Mouse (Mus musculus): ENCODE results near the gene Asic2.
"Not testable (repeated sequence)": the region's sequence is repeated elsewhere in the genome, so short reads cannot be mapped to it uniquely, and the experiment has no call there.

Asic2 gene

GRCm38 (mm10) chr11:81454111-81454510 is 514.1 kb downstream of the Asic2 start:
- no peak for DNase-seq (ENCODE audit: low spot score)

- DNase-seq (ENCODE audit: low spot score), result no peak
These were observed 519.0 kb downstream of the Asic2 start for GRCm38 (mm10) chr11:81449271-81449705.

DNA sequence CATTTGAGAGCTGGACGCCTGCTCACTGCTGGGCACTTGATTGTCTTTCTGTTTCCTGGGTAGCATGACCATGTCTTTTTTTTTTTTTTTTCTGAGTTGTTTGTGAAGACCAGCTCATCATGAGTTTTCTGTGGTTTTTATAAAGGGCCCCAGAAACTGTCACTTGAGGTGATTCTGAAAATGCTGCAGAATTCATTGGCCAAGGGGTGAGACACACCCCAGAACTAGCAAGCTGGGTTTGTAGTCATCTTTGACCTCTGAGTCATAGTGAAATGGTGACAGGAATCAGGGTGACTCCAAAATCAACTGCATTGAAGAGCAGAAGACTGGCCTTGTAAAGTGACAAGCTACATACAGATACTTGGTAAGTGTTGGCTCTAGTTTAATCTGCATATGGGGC is 521.9 kb downstream of the Asic2 start:
- DNase-seq (ENCODE audit: low spot score), result no peak

DNA sequence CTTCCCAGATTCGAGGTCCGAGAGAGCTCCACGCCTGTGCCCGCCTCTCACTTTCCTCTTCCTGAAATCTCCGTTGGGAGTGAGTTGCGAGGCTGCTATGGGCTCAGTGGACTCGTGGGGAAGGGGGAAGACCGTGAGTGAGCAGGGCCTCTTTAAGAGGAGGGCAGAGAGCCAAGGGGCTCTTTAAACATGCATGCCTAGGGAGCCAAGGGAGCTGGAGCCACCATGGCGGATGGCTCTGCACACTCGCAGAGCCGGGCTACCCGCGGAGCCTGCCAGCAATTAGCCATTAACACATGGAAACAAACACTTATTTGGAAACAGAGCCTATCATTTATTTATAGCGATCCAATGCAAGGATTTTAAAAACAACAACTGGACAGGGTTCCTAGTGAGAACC is 541.4 kb downstream of the Asic2 start:
- DNase-seq (ENCODE audit: low spot score), result no peak

DNA sequence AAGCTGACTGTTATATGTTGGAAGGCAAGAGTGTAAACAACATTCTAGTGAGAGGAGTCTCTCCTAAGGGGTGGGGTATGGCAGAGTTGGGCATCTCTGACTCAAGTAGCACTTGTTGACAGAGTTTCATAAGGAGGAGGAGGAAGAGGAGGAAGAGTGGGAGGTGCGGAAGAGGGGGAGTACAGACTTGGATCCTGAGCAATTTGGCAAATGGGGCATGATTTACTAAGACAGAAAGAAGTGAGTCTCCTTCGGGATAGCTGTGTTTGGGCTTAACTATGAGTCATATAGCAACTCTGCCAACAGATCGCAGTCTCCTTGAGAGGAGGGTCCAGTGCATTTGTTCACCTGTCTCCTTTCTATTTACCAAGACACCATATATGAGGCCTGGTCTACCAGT is 549.1 kb downstream of the Asic2 start:
- peak; percentile 12 for DNase-seq (ENCODE audit: low spot score)

DNA sequence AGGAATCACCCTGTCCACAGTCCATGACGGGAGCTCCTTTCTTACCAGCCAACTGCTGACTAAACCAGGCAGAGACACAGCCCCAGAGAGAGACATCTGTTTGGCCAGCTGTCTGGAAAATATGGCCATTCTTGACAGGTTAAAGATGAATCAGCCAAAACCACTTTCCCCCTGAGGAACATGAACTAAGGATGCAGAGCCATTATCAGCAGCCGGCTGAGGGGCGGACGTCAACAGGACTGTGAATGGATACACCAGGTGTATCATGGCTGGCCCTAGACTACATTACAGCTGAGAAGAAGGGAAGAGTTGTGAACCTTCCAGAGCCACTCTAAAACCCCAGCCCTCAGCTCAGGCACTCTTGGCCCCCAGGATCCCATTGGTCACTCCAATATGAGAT is 550.2 kb downstream of the Asic2 start:
- no peak for DNase-seq (ENCODE audit: low spot score)

GRCm38 (mm10) chr11:81416319-81416718 is 551.9 kb downstream of the Asic2 start:
- DNase-seq (ENCODE audit: low spot score), result no peak

DNA sequence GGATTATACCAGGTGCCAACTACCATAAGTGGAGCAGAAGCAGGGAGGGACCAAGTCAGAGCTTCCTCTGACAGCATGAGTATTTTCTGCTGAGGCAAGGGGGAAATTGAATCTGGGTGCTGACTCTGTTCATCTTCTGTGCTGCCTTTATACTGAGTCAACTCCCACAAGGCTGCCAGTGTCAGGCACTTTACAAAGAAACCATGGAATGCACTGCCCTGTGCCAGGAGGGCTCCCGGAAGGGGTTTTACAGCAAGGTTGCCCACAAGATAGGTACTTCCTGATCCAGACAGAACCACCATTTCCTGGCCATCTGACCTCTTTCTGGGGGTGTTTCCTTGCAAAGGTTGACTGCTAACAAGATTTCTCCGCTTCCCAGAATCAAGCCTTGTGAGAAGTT is 553.7 kb downstream of the Asic2 start:
- DNase-seq (ENCODE audit: low spot score), result no peak

- no peak for DNase-seq (ENCODE audit: low spot score)
These were observed 557.0 kb downstream of the Asic2 start for GRCm38 (mm10) chr11:81411251-81411650.

- DNase-seq (ENCODE audit: low spot score), result no peak
These were observed 562.3 kb downstream of the Asic2 start for GRCm38 (mm10) chr11:81405951-81406350.

- no peak for DNase-seq (ENCODE audit: low spot score)
These were observed 566.0 kb downstream of the Asic2 start for GRCm38 (mm10) chr11:81402263-81402662.

- DNase-seq (ENCODE audit: low spot score), result no peak
These were observed 575.4 kb downstream of the Asic2 start for GRCm38 (mm10) chr11:81392855-81393254.

- no peak for DNase-seq (ENCODE audit: low spot score)
These were observed 582.1 kb downstream of the Asic2 start for GRCm38 (mm10) chr11:81386185-81386584.

DNA sequence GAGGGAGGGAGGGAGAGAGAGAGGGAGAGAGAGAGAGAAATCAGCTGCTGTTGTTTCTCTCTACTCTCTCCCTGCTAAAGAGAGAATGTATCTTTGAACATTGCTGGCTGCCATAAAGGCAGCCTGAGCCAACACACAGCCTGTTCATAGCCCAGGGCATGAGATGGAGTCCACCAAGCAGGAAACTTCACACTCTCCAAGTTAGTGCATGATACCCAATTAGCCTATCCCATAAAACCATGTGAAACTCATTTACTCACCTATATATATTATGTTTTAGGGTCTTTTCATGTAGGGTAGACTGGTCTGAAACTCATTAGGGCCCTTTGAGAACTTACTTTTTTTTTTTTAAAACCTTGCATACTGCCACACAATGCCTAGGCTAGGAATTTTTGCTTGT is 582.7 kb downstream of the Asic2 start:
- DNase-seq (ENCODE audit: low spot score), result no peak

GRCm38 (mm10) chr11:81374841-81375240 is 593.4 kb downstream of the Asic2 start:
- no peak for DNase-seq (ENCODE audit: low spot score)

DNA sequence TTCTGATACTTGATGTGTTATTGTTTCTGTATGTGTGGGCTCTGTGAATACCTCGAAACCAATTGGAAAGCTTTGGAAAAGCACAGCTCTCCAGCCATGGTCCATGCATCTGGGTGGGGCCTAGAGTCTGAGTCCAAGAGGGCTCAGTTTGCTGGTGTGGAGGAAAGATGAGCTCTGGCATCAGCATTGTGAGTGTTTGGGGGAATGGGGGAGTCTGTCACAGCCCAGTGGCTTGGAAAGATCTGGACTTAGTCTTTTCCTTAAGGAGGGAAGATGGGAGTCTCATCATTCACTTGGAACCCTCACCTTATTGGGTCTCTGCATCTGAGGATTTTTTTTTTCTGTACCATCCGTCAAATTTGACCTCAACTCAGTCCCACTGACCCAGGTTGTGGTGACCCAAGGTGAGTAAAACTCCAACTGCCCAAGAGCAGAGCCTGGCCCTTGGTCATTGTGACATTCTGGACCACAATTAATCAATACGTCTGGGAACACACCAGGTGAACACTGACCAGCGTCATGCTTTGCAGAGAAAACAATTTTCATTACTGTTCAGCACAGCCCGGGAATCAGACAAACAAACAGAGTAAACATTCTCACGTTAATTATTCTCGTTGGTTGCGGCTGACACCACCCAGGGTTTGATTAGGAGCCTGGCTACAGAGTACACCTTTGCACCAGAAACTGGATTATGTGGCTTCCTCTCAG is 594.1 kb downstream of the Asic2 start:
- DNase-seq (ENCODE audit: low spot score), result peak; percentile 28

GRCm38 (mm10) chr11:81371545-81371944 is 596.7 kb downstream of the Asic2 start:
- no peak for DNase-seq (ENCODE audit: low spot score)

DNA sequence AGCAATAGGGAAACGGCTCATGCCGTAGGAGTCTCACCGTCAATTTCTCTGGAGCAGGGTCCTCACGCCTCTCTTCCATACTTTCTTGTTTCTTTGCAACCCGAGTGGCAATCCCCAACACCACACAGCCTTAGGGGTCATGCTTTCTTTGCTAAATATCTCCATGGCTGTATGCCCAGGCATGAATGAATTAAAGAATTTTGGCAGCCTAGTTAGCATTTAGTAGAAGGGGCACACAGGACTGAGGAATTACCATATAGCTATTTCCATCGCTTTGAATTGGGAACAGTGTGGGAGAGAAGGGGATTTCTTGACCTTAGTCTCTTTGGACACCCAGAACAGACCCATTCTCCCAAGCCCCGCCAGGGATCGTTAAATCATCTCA is 597.8 kb downstream of the Asic2 start:
- DNase-seq (ENCODE audit: low spot score), result no peak

GRCm38 (mm10) chr11:81369497-81370425 is 598.5 kb downstream of the Asic2 start:
- DNase-seq (ENCODE audit: low spot score), result no peak

GRCm38 (mm10) chr11:81364442-81364841 is 603.8 kb downstream of the Asic2 start:
- DNase-seq (ENCODE audit: low spot score), result no peak

DNA sequence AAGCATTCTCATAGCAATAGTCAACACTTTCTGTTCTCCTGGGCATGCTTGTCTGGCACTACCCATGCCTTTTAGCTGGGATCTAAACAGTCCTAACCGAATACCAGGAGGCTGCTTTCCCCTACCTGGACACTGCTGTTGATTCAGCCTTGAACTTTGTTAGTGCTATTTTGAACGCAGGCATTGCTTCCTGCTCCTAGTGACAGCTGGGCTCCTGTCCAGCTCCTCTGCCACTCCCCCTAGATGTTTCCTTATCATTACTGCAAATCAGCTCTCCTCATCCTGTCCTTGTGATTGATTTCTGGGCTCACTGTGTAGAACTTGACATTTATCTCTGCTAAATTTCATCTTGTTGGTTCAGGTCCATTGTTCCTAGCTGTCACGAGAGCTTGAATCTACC is 605.8 kb downstream of the Asic2 start:
- no peak for DNase-seq (ENCODE audit: low spot score)

DNA sequence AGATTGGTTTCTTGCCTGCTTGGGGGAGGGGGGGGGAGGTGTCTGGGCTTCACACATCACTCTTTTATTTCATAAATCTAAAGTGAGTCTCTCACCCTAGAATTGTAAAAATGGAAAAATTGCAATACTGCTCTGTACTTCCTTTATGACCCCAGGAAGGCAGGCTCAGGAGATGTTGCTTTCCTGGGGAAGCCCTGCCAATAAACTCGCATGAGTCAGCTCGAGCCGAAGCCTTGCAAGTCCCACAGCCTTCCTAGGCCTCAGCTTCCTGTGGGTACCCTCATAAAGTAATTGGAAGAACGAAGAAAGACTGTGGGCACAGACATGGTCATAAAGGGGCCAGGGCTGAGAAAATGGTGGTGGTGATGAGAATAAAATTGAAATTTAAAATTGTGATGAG is 607.2 kb downstream of the Asic2 start:
- no peak for DNase-seq (ENCODE audit: low spot score)

GRCm38 (mm10) chr11:81350498-81350897 is 617.8 kb downstream of the Asic2 start:
- not testable (repeated sequence) for DNase-seq (ENCODE audit: low spot score)
